Mouse (Mus musculus): ENCODE data around the gene Ephb6.
"Not testable (repeated sequence)": the region's sequence is repeated elsewhere in the genome, so short reads cannot be mapped to it uniquely, and the experiment has no call there.

Gene Ephb6

GRCm38 (mm10) chr6:41605061-41605793 is at the start of gene Ephb6:
Ephb6 (plus strand) TSS chr6:41605482.
- in situ Hi-C loops (cut with MboI; ENCODE audit: low sequenced_read_pairs): no loop called here

- in situ Hi-C loops (cut with MboI; ENCODE audit: low sequenced_read_pairs): no loop called here
Observed at GRCm38 (mm10) chr6:41556389-41556788, 48.9 kb upstream of the Ephb6 start.

- in situ Hi-C loops (cut with MboI; ENCODE audit: low sequenced_read_pairs): no loop called here
Observed at GRCm38 (mm10) chr6:41557468-41557867, 47.8 kb upstream of the Ephb6 start.

- in situ Hi-C loops (cut with MboI; ENCODE audit: low sequenced_read_pairs): no loop called here
Observed at GRCm38 (mm10) chr6:41558271-41558670, 47.0 kb upstream of the Ephb6 start.

- in situ Hi-C loops (cut with MboI; ENCODE audit: low sequenced_read_pairs): no loop called here
Observed at GRCm38 (mm10) chr6:41559331-41559730, 46.0 kb upstream of the Ephb6 start.

- in situ Hi-C loops (cut with MboI; ENCODE audit: low sequenced_read_pairs): no loop called here
Observed at GRCm38 (mm10) chr6:41560273-41560672, 45.0 kb upstream of the Ephb6 start.

- in situ Hi-C loops (cut with MboI; ENCODE audit: low sequenced_read_pairs): no loop called here
Observed at GRCm38 (mm10) chr6:41562598-41562997, 42.7 kb upstream of the Ephb6 start.

GRCm38 (mm10) chr6:41563104-41563951 is 42.0 kb upstream of the Ephb6 start:
- in situ Hi-C loops (cut with MboI; ENCODE audit: low sequenced_read_pairs): not testable (repeated sequence)

GRCm38 (mm10) chr6:41565261-41565660 is 40.0 kb upstream of the Ephb6 start:
- in situ Hi-C loops (cut with MboI; ENCODE audit: low sequenced_read_pairs): no loop called here

- in situ Hi-C loops (cut with MboI; ENCODE audit: low sequenced_read_pairs): no loop called here
Observed at GRCm38 (mm10) chr6:41566965-41567364, 38.3 kb upstream of the Ephb6 start.

GRCm38 (mm10) chr6:41569078-41569477 is 36.2 kb upstream of the Ephb6 start:
- in situ Hi-C loops (cut with MboI; ENCODE audit: low sequenced_read_pairs): no loop called here

GRCm38 (mm10) chr6:41576526-41577097 is 28.7 kb upstream of the Ephb6 start:
- in situ Hi-C loops (cut with MboI; ENCODE audit: low sequenced_read_pairs): no loop called here

- in situ Hi-C loops (cut with MboI; ENCODE audit: low sequenced_read_pairs): no loop called here
Observed at GRCm38 (mm10) chr6:41577297-41577696, 28.0 kb upstream of the Ephb6 start.

- in situ Hi-C loops (cut with MboI; ENCODE audit: low sequenced_read_pairs): no loop called here
Observed at GRCm38 (mm10) chr6:41581295-41581694, 24.0 kb upstream of the Ephb6 start.

GRCm38 (mm10) chr6:41582189-41582588 is 23.1 kb upstream of the Ephb6 start:
- in situ Hi-C loops (cut with MboI; ENCODE audit: low sequenced_read_pairs): no loop called here

GRCm38 (mm10) chr6:41604401-41605050 is 756 bp upstream of the Ephb6 start:
- in situ Hi-C loops (cut with MboI; ENCODE audit: low sequenced_read_pairs): no loop called here

- in situ Hi-C loops (cut with MboI; ENCODE audit: low sequenced_read_pairs): no loop called here
Observed at GRCm38 (mm10) chr6:41605794-41606104, 467 bp downstream of the Ephb6 start.

GRCm38 (mm10) chr6:41606214-41606613 is 932 bp downstream of the Ephb6 start:
- in situ Hi-C loops (cut with MboI; ENCODE audit: low sequenced_read_pairs): no loop called here

GRCm38 (mm10) chr6:41607637-41608036 is 2.4 kb downstream of the Ephb6 start:
- in situ Hi-C loops (cut with MboI; ENCODE audit: low sequenced_read_pairs): no loop called here

GRCm38 (mm10) chr6:41620173-41620798 is 15.0 kb downstream of the Ephb6 start:
- in situ Hi-C loops (cut with MboI; ENCODE audit: low sequenced_read_pairs): no loop called here

All from CH12F3 (cell line).